Mouse (Mus musculus): Measurements from ENCODE around the gene Pde9a.

Gene Pde9a

GRCm38 (mm10) chr17:31470766-31471418 lies 84.9 kb downstream of the Pde9a start:
- DNase-seq: no peak

- DNase-seq: no peak
These were observed 88.4 kb downstream of the Pde9a start for GRCm38 (mm10) chr17:31474388-31474787.

- no peak for DNase-seq
These were observed 92.6 kb downstream of the Pde9a start for GRCm38 (mm10) chr17:31478606-31479005.

- DNase-seq: no peak
These were observed 93.3 kb downstream of the Pde9a start for GRCm38 (mm10) chr17:31479108-31479844.

- no peak for DNase-seq
These were observed 100.7 kb downstream of the Pde9a start for GRCm38 (mm10) chr17:31486616-31487198.

- DNase-seq: peak; percentile 48
These were observed 101.5 kb downstream of the Pde9a start for GRCm38 (mm10) chr17:31487433-31488060.

- no peak for DNase-seq
These were observed 105.3 kb downstream of the Pde9a start for GRCm38 (mm10) chr17:31491355-31491754.

GRCm38 (mm10) chr17:31492416-31492815 lies 106.4 kb downstream of the Pde9a start:
- DNase-seq: peak; percentile 85

GRCm38 (mm10) chr17:31494989-31495388 lies 109.0 kb downstream of the Pde9a start:
- no peak for DNase-seq

- DNase-seq: no peak
These were observed 111.7 kb downstream of the Pde9a start for GRCm38 (mm10) chr17:31497726-31498125.

GRCm38 (mm10) chr17:31499725-31500124 lies 113.7 kb downstream of the Pde9a start:
- DNase-seq: no peak

- DNase-seq: no peak
These were observed 114.4 kb downstream of the Pde9a start for GRCm38 (mm10) chr17:31500416-31500815.

- DNase-seq: no peak
These were observed 114.9 kb downstream of the Pde9a start for GRCm38 (mm10) chr17:31500908-31501307.

GRCm38 (mm10) chr17:31502261-31502927 lies 116.4 kb downstream of the Pde9a start:
- peak; percentile 42 for DNase-seq

GRCm38 (mm10) chr17:31503337-31503736 lies 117.3 kb downstream of the Pde9a start:
- no peak for DNase-seq

- no peak for DNase-seq
These were observed 117.9 kb downstream of the Pde9a start for GRCm38 (mm10) chr17:31503936-31504335.

- DNase-seq: peak; percentile 70
These were observed 119.0 kb downstream of the Pde9a start for GRCm38 (mm10) chr17:31505013-31505412.

- DNase-seq: peak; percentile 60
These were observed 120.3 kb downstream of the Pde9a start for GRCm38 (mm10) chr17:31506282-31506681.

GRCm38 (mm10) chr17:31510944-31511343 lies 124.9 kb downstream of the Pde9a start:
- DNase-seq: no peak

GRCm38 (mm10) chr17:31511792-31512495 lies 125.9 kb downstream of the Pde9a start:
- DNase-seq: peak; percentile 92

- DNase-seq: no peak
These were observed 126.6 kb downstream of the Pde9a start for GRCm38 (mm10) chr17:31512593-31512992.

- no peak for DNase-seq
These were observed 128.7 kb downstream of the Pde9a start for GRCm38 (mm10) chr17:31514696-31515095.
